In the genomic region with DNA sequence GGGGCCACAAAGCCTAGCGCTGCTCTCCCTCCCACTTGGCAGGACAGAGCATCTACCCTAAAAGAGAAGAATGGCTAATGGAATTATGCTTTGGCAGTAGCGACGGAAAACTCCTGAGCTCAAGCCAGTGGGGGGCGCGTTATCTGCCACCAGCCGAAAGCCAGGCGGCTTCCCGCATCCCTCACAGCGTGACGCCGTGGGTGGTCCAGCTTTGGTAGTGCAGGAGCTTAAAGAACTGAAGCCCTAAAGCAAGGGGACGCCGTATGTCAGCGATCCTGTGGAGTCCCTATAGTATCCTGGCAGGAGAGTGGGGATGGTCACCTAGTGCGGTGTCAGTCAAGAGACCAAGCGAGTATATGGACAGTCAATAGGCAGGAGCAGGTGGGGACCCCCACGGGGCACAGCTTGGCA, we compare ENCODE assay signal across 8 mouse cellular contexts.
A peak's percentile ranks its signal among the peaks of the same experiment; 100 is the strongest.
DNase-seq lines count a peak whose midpoint lies in the region; ATAC-seq and TF ChIP-seq lines count a peak whose summit lies in the region.

No protein-coding gene starts in this region.

- no peak overlapping the region for H3K27ac ChIP-seq in bone marrow, adult 2 months (ENCODE audit: control insufficient read depth, insufficient read depth, low read depth, low read length, poor library complexity)
- H3K27ac ChIP-seq in forebrain, embryonic 10.5 days, result peak overlapping the region; percentile 59
- no peak overlapping the region for H3K27ac ChIP-seq in heart, embryonic 12.5 days (ENCODE audit: poor library complexity, severe bottlenecking)
- H3K27ac ChIP-seq in liver, embryonic 15.5 days (replicated peaks), result no peak overlapping the region
- peak overlapping the region; percentile 62; the same call in 1 of the 2 replicates for H3K27ac ChIP-seq in neural tube, embryonic 14.5 days (ENCODE audit: low read depth, low read length)

- peak; percentile 11 for DNase-seq in CD4-positive helper T cell, adult 2 months (ENCODE audit: low read depth, low spot score)
- peak; percentile 57 for DNase-seq in forebrain, embryonic 10.5 days (ENCODE audit: extremely low spot score, low spot score)
- peak; percentile 83 to 90 for DNase-seq in kidney, postnatal 4 days
- DNase-seq in thymus, postnatal 4 days, result peak; percentile 41

- TF ChIP-seq POLR2A in bone marrow, adult 2 months (IDR thresholded peaks at IDR 0.05; ENCODE audit: borderline replicate concordance, control insufficient read depth, low read depth, low read length), result no peak

- peak overlapping the region; percentile 0 for H3K4me3 ChIP-seq in bone marrow, adult 2 months (replicated peaks; ENCODE audit: control insufficient read depth, low read depth, low read length)
- H3K4me3 ChIP-seq in forebrain, embryonic 10.5 days, result peak overlapping the region; percentile 46
- H3K4me3 ChIP-seq in heart, embryonic 12.5 days, result peak overlapping the region; percentile 48
- no peak overlapping the region for H3K4me3 ChIP-seq in liver, embryonic 15.5 days (replicated peaks)
- H3K4me3 ChIP-seq in neural tube, embryonic 14.5 days (ENCODE audit: low read depth, low read length), result peak overlapping the region; percentile 30

- H3K27me3 ChIP-seq in forebrain, embryonic 10.5 days (ENCODE audit: poor library complexity, severe bottlenecking), result peaks cover 50% of the 10 kb centered on the region
- 0 out of 2 replicates have a peak, but pooled peaks cover 5% of the 10 kb centered on the region for H3K27me3 ChIP-seq in heart, embryonic 12.5 days (replicated peaks)
- H3K27me3 ChIP-seq in liver, embryonic 15.5 days, result no peaks in the 10 kb centered on the region
- H3K27me3 ChIP-seq in neural tube, embryonic 14.5 days (ENCODE audit: control insufficient read depth, insufficient read depth, low read length), result no peaks in the 10 kb centered on the region

- no peaks in the 10 kb centered on the region for H3K4me1 ChIP-seq in bone marrow, adult 2 months (ENCODE audit: control insufficient read depth, insufficient read depth, low read length)
- H3K4me1 ChIP-seq in forebrain, embryonic 10.5 days, result peaks cover 19% of the 10 kb centered on the region
- H3K4me1 ChIP-seq in heart, embryonic 12.5 days (replicated peaks), result peaks cover 20% of the 10 kb centered on the region
- H3K4me1 ChIP-seq in liver, embryonic 15.5 days (replicated peaks), result peaks cover 19% of the 10 kb centered on the region
- peaks cover 8% of the 10 kb centered on the region; the same call in 1 of the 2 replicates for H3K4me1 ChIP-seq in neural tube, embryonic 14.5 days (ENCODE audit: control insufficient read depth, insufficient read depth, low read length)

- H3K36me3 ChIP-seq in forebrain, embryonic 10.5 days (replicated peaks), result peaks cover 8% of the 10 kb centered on the region; the same call in 1 of the 2 replicates
- H3K36me3 ChIP-seq in heart, embryonic 12.5 days, result peaks cover 5% of the 10 kb centered on the region; the same call in 1 of the 2 replicates
- H3K36me3 ChIP-seq in liver, embryonic 15.5 days (replicated peaks), result 0 out of 2 replicates have a peak, but pooled peaks cover 6% of the 10 kb centered on the region
- no peaks in the 10 kb centered on the region for H3K36me3 ChIP-seq in neural tube, embryonic 14.5 days (ENCODE audit: control insufficient read depth, insufficient read depth, low read length)

- ATAC-seq in heart, embryonic 12.5 days (ENCODE audit: insufficient number of reproducible peaks, low FRiP score), result peak; percentile 69
- ATAC-seq in liver, embryonic 15.5 days (ENCODE audit: insufficient read depth), result no peak
- ATAC-seq in neural tube, embryonic 14.5 days (ENCODE audit: low read depth), result peak; percentile 85

- peak overlapping the region; percentile 64 for H3K9ac ChIP-seq in heart, embryonic 12.5 days
- no peak overlapping the region for H3K9ac ChIP-seq in liver, embryonic 15.5 days
- peak overlapping the region; percentile 39; the same call in 1 of the 2 replicates for H3K9ac ChIP-seq in neural tube, embryonic 14.5 days (replicated peaks; ENCODE audit: low read depth, low read length)

- 3% methylated on average over 17 of the region's 17 CpGs for WGBS in bone marrow, adult 2 months
- WGBS in forebrain, embryonic 10.5 days, result under 1% methylated on average over 17 of the region's 17 CpGs
- WGBS in heart, embryonic 12.5 days, result 2% methylated on average over 17 of the region's 17 CpGs
- 12% methylated on average over 17 of the region's 17 CpGs for WGBS in liver, embryonic 15.5 days (ENCODE audit: insufficient replicate concordance)
- 2% methylated on average over 17 of the region's 17 CpGs for WGBS in neural tube, embryonic 14.5 days

- H3K4me2 ChIP-seq in heart, embryonic 12.5 days, result peak overlapping the region; percentile 92
- peak overlapping the region; percentile 50 for H3K4me2 ChIP-seq in liver, embryonic 15.5 days
- peak overlapping the region; percentile 68 for H3K4me2 ChIP-seq in neural tube, embryonic 14.5 days (ENCODE audit: low read depth, low read length)

- TF ChIP-seq CTCF in bone marrow, adult 2 months (IDR thresholded peaks at IDR 0.05; ENCODE audit: control insufficient read depth, insufficient read depth, low read length), result no peak; the same call in 1 of the 2 replicates

- H3K9me3 ChIP-seq in forebrain, embryonic 10.5 days, result no peaks in the 10 kb centered on the region
- no peaks in the 10 kb centered on the region for H3K9me3 ChIP-seq in heart, embryonic 12.5 days (replicated peaks)
- no peaks in the 10 kb centered on the region for H3K9me3 ChIP-seq in liver, embryonic 15.5 days (replicated peaks)
- no peaks in the 10 kb centered on the region for H3K9me3 ChIP-seq in neural tube, embryonic 14.5 days (ENCODE audit: control insufficient read depth, low read length)

Comparison
In these comparisons a context has a peak if more than half of its experiments do, and no peak if none do; other contexts are left out.
1. DNase-seq: peak in every context shown above with its lines; median percentile 86 in kidney, postnatal 4 days; 57 in forebrain, embryonic 10.5 days; 41 in thymus, postnatal 4 days; 11 in CD4-positive helper T cell, adult 2 months.
2. H3K27ac ChIP-seq: peak in forebrain, embryonic 10.5 days (single experiment) and neural tube, embryonic 14.5 days (single experiment); none in bone marrow, adult 2 months (single experiment), heart, embryonic 12.5 days (single experiment) and liver, embryonic 15.5 days (single experiment).
3. Peak in every context shown above with its lines, with median percentiles within 50 percentile points of each other: H3K4me2 ChIP-seq.